Mouse (Mus musculus) brain, embryonic 14.5 days (tissue): ENCODE measurements around the gene 1110008P14Rik. TPM values are rescaled to one million over a fixed set of nuclear protein-coding genes. Genes with fewer than 3 reads are reported as not detected.

Experiments
- DNase-seq: peaks from one replicate; pipeline ENCODE4 v3.0.0-alpha.2; 2011; ENCODE audit warnings: low read depth
- CTCF ChIP-seq: fragments of 200-500 bp; IDR thresholded peaks from 2 replicates; pipeline ENCODE4 v1.5.1; 2012; ENCODE audit warnings: inconsistent platforms, mild to moderate bottlenecking, moderate library complexity, borderline replicate concordance; ENCODE audit not compliant: insufficient read depth, insufficient read length; ENCODE audit errors: extremely low read depth
- POLR2A ChIP-seq: fragments of 200-500 bp; IDR thresholded peaks from 2 replicates; pipeline ENCODE4 v1.6.1; 2012; ENCODE audit warnings: mild to moderate bottlenecking, inconsistent platforms, borderline replicate concordance; ENCODE audit not compliant: poor library complexity, insufficient read depth, insufficient read length, severe bottlenecking; ENCODE audit errors: extremely low read depth
- polyA plus RNA-seq: library from polyadenylated mRNA; depleted of rRNA; stranded (reverse); fragments of >200 nt; gene quantifications from 2 replicates; pipeline ENCODE4 v1.2.3, GENCODE M21; 2012

The 1110008P14Rik gene
- polyA plus RNA-seq, 1 experiment, result 101 TPM

DNA sequence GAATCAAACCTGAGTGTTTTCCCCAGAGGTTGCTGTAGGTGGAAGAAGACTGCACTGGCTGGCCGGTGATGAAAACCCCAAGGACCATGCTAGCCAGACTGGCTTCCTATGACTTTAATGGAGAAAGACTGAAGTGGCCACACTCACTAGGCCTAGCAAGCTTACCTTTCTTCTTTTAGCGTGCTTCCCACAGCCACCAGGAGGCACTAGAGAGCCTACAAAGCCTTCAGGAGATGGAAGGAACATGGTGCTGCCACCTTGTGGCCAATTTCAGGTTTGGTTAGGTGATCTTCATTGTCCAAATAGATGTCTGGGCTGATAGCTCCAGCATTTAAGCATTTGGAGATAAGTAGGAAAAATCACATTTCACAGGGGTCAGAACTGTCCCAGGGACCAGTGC is 22.9 kb upstream of the 1110008P14Rik start:
- TF ChIP-seq CTCF, result peak; percentile 99
- TF ChIP-seq POLR2A, result no peak
- peak; percentile 98 for DNase-seq

DNA sequence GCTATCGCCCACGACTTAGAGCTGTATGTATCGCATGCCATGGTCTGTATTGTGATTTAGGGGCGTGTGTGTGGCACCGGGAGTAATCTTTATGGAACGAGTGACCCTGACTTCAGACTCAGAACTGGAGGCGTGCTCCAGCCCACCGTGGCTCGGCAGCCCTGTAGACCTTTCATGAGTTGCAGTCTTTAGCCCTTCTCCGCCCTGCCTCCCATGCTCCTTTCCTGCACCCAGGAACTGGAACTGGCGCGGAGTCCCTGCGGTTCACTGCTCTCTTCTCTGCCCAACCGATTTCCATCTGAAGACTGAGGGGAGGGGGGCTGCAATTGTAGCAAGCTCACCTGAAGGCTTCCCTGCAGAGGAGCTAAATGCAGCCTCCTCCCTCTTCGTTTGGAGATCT is 15.0 kb upstream of the 1110008P14Rik start:
- TF ChIP-seq CTCF (no peak), POLR2A (no peak)
- DNase-seq, result no peak

DNA sequence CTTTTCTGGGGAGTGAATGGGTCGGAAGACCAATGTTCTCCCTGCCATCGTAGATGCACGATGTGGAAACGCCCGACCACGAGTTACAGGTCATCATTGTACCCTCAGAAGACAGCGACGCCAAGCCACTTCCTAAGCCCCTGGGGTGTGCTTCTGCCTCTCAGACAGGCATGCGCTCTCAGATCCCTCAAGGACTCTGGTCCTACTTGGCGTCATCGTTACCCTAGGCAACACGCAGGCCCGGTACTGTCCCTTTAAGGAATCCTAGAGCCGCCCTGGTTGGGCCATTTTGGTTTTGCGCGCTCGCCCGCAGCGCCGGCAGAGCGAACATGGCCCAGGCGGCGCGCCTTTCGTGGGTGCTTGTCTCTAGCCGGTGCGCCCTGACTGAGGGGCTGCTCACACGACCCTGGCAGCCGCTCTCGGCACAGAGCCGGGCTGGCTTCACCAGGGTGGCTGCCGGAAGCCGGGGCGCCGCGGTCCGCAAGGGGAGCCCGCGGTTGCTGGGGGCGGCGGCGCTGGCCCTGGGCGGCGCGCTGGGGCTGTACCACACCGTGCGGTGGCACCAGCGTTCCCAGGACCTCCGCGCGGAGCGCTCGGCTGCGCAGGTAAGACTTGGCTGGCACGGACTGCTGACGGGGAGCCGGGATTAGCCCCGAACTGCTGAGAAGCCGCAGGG is 14.3 kb upstream of the 1110008P14Rik start:
- no peak for TF ChIP-seq CTCF
- peak; percentile 48; the same call in 1 of the 2 replicates for TF ChIP-seq POLR2A
- DNase-seq, result peak; percentile 98

DNA sequence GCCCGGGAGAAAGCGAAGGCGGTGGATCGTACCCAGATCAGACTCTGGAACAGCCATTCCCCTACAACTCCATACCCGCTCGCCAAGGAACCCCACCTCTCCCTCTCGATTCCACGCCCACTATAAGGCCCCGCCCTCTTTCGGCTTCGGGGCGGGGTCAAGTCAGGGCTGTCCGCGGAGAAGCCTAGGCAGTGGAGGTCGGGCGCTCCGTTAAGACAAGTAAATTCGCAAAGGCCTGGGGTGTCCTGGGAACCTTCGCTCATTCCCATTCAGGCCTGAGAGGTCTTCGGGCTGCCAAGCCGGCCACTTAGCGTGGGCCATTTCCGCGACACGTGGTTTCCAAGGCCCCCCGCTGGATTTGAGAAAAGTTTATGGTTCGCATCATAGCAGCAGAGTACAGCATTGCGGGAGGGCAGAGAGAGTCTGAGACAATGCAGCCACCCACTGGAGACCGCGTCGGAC is 13.8 kb upstream of the 1110008P14Rik start, which contains the start of gene Ptges2:
Gene Ptges2, plus strand, starts transcription at position 413 of the 462 bp plus-strand sequence.
- DNase-seq, result peak; percentile 97
- TF ChIP-seq CTCF (no peak), POLR2A (0 out of 2 replicates have a peak, but pooled peaks have one; percentile 12)

DNA sequence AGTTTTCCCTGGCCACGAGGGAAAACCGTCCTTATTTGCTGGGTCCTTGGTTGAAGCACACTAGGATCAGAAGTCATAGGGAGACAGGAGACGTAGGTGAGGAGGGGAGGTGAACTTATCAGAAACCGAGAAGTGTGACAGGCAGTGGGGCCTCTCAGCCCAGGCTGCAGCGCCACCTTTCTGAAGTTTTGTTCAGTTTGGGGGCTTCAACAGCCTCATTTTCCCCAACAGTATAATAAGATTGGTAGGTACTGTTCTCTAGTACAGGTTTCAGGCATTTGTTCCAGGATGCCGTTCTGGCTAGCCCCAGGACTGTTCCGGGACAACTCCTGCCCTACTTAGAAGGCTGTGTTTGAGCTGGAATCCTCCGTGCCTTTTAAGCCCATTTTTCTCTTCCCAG is 13.2 kb upstream of the 1110008P14Rik start:
- TF ChIP-seq CTCF (peak; percentile 35), POLR2A (no peak)
- peak; percentile 58 for DNase-seq

DNA sequence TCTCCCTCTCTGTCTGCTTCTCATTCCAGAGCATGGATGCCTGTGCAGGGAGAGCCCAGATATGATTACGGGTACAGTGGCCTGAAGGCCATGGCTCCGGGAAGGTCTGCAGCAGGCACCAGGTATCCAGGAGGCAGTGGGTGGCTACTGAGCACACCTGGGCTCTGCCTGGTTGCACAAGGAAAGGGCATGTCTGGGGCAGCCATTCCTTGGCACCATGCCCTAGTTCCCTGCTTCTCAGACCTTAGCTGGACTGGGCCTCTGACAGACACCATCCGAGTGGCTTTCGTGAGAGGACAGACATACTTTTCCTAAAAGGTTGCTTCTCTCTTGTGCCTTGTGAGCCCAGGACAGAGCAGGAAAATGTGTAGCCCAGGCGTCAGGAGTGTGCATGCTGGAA is 10.3 kb upstream of the 1110008P14Rik start:
- no peak for DNase-seq
- TF ChIP-seq POLR2A (no peak), CTCF (no peak)

DNA sequence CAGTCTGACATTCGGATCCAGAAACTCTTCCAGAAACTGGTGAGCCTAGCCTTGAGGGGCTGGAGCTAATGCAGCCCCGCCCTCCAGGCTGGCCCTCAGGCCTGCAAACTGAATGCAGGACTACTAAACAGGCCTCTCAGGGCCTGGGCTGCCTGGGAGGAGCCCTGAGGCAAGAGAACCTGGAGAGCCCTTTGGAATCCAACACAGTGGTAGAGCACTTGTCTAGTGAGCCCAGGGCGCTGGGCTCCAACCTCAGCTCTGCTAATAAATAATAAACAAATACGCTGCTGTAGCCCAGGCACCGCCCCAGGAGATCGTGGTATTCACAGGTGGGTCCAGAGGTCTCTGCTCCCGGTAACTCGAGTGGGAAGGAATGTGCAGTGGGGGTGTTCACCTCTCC is 9.1 kb upstream of the 1110008P14Rik start:
- no peak for DNase-seq
- TF ChIP-seq CTCF (no peak), POLR2A (no peak)

DNA sequence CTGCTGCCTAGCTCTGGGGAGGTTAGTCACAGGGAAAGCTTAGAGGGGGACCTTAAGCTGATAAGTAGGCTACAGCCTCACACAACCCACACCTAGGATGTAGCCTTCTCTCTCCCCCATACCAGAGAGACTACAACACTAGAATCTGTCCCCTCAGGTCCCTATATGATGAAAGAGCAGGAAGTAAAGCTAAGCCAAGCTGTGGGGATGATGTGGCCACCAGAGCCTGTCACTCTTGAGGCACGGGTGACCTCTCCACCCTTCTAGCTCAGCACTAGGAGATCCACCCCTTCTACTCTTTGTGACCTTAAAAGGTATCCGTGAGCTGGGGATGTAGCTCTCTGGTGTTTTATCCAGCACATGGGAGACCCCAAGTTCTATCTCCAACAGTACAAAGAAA is 7.4 kb upstream of the 1110008P14Rik start:
- DNase-seq, result no peak
- no peak for TF ChIP-seq POLR2A
- no peak for TF ChIP-seq CTCF

DNA sequence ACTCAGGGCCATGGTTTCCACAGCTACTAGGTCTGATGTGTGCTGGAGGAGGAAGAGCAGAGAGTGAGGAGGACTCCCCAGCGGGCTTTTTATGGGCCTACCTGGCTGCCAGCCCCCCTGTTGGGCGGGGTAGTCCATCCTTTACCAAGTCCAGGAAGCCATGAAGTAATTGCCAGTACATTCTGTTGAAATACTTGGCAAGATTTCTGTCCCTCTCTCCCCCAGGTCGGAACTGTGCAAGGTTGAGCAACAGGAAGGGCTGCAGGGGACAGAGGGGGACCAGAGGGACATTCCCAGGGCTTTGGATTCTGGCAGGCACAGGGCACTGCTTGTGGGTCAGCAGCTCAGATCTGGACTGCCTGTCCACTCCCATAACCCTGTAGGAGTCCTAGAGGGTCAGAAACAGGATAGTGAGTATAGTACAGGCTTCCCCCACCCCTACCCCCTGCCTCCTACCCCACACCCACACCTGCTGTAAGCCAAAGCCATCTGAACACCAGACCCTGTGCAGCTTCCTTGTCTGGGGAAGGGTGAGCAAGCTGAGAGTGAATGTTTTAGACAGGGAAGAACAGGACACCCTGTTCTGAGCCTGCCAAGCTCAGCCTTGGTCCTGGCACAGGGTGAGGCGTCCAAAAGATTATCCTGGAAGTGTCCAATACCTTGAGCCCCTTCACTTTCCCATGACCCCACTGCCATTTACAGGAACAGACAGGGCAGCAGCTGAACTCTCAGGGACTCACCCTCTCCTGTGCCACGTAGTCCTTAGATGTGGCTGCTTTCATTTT is 6.2 kb upstream of the 1110008P14Rik start, which contains the start of gene Lcn2:
Gene Lcn2, minus strand, starts transcription at position 547 of the 785 bp plus-strand sequence.
- no peak for DNase-seq
- no peak for TF ChIP-seq POLR2A
- TF ChIP-seq CTCF, result no peak

DNA sequence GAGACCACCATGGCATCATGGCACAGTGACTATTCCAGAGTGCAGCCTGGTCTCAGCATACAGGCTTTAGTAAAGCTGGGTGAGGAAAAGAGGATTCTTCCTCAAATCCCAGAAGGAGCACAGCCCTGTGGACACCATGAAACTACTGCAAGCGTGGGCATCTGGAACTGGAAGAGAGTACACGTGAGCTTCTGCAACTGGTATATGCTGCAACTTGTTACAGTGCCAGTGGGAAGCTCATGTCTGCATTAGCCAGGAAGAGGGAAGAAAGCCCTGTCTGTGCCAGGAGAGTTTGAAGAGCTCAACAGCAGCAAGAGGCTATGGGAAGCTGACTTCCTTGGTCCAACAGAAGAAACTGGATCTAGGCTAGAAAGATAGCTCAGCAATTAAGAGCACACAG is 951 bp upstream of the 1110008P14Rik start:
- no peak for TF ChIP-seq POLR2A
- no peak for TF ChIP-seq CTCF

DNA sequence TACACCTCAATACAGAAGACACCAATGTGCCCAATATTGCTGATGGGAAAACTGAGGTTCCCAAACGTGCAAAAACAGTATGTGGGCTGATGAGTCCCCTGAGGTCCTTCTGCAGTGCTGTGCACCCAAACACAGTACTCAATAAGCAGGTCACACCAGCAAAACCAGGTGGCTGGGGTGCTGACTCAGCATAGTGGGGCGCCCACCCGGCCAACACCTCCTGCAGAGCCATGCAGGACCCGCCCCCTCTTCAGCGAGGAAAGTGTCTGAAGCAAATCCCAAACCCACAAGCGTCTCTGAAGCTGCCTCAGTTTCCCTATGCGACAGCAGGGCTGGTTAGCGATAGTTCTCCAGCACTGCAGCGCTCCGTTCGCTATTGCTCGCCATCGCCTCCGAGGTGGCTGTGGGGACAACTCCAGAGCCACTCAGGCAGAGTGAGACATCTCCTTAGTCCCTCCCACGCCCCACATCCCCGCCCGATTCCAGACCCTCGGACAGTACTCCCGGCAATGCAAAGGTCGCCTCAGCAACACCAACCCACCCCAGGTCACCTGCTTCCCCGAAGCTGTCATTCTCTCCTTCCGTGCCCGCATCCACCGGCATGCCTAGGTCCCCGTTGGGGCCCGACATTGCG is 480 bp downstream of the 1110008P14Rik start:
- no peak for TF ChIP-seq POLR2A
- TF ChIP-seq CTCF, result no peak
- no peak for DNase-seq

More for the DNA sequence above, 951 bp upstream of the 1110008P14Rik start:
- no peak for DNase-seq
